Mouse (Mus musculus): ENCODE measurements at regions not wholly inside any gene's neighbourhood (a gene's known extent, or its start where the extent isn't known, plus 50 kb on each side); places are given as distances from the start of the nearest gene placed in this dataset.

DNA sequence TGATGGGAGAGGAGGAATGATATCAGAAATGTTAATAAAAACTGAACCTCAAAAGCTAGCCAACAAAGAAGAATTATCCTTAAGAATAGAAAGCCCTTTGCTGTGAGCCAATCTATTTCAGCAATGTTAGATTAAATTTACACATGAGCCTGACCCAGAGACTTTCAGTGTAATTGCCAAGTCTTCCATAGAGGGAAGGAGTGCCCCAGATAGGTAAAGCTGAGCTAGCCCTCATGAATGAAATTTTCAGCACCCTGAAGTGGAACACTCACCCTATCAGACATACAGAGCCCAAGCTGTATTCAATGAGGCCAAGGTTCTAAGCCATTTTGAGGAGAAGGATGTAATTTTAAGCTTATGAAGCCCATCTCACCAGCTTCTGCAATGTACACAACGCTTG lies 69.0 kb upstream of the Pik3r1 start:
- TF ChIP-seq CTCF (IDR thresholded peaks at IDR 0.05; ENCODE audit: borderline replicate concordance, control insufficient read depth, extremely low read depth, insufficient read depth, low read length, poor library complexity): no peak
- TF ChIP-seq POLR2A (IDR thresholded peaks at IDR 0.05; ENCODE audit: control insufficient read depth, extremely low read depth, insufficient read depth, low read length, poor library complexity): no peak
